Mouse (Mus musculus): ENCODE measurements around the gene Rft1.

Gene Rft1

DNA sequence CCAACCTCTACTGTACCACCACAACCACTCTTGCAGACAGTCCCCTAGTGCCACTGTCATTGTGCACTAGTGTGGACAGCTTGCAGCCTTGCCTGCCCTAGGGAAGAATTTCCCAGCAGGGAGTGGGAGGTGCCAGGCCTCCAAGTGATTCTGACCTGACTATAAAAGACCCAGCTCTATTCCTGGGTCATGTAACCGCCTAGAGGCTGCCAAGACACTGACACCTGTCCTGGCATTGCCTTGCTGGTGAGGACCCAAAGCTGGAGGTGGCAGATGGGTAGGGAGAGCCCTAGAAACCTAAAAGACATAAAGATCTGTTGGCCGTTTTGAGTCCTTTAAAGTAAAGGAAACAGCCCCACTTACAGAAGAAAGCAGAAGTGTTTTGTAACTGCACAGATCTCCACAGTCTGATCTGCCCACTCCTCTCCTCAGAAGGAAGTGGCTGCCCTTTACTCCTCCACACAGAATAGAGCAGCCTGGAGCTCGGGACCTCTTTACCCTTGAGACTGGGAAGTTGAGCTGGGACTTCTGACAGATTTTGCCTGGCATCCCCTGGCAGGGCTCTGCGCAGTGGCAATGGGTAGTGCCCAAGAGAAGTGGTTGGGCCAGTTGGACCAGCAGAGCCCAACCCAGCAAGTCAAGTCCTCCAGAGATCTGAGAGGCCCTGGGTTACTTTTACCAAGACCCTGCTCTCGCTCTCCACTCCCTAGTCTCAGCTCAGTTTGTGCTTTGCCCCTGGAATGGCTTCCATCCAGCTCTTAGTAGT lies 23.2 kb upstream of the Rft1 start:
- DNase-seq (ENCODE audit: low read depth), result no peak

GRCm38 (mm10) chr14:30631834-30632233 lies 22.3 kb upstream of the Rft1 start:
- DNase-seq (ENCODE audit: low read depth), result no peak

- no peak for DNase-seq (ENCODE audit: low read depth)
Measured at GRCm38 (mm10) chr14:30633708-30634107, 20.5 kb upstream of the Rft1 start.

GRCm38 (mm10) chr14:30634418-30634817 lies 19.7 kb upstream of the Rft1 start:
- no peak for DNase-seq (ENCODE audit: low read depth)

DNA sequence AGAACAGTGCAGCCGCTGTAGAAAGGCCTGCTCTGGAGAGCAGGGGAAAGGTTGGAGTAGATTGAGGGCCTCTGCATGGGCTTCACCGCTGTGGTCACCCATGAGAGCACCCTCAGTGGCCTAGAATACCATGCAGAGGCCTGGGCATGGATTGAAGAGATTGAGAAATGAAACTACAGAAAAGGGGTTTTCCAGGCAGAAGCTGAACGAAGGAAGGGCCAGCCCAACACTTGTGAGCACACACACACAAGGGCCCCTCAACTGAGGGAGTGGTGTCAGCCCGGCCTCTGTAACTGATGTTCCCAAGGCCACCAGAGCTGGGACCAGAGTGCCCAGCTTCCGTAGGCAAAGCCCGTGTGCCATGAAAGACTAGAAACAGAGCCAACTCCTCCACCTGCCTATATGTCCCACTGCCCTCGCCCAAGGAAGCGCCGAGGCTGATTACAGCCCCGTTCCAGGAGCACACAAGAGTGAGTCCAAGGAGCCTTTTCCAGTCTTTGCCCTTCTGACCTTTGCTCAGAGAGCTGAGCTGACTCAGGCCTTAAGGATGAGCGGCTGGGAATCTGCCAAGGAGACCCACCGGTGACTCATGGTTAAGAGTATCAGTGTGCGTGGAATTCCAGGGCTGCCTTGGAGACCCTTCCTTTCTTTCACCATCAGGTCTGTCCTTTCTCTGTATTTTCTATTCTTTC lies 18.8 kb upstream of the Rft1 start:
- DNase-seq (ENCODE audit: low read depth), result no peak

- DNase-seq (ENCODE audit: low read depth), result no peak
Measured at GRCm38 (mm10) chr14:30636499-30636898, 17.7 kb upstream of the Rft1 start.

- DNase-seq (ENCODE audit: low read depth), result no peak
Measured at GRCm38 (mm10) chr14:30637087-30637486, 17.1 kb upstream of the Rft1 start.

GRCm38 (mm10) chr14:30638009-30638408 lies 16.2 kb upstream of the Rft1 start:
- DNase-seq (ENCODE audit: low read depth), result no peak

GRCm38 (mm10) chr14:30638686-30639085 lies 15.5 kb upstream of the Rft1 start:
- no peak for DNase-seq (ENCODE audit: low read depth)

- no peak for DNase-seq (ENCODE audit: low read depth)
Measured at GRCm38 (mm10) chr14:30641748-30642147, 12.4 kb upstream of the Rft1 start.

DNA sequence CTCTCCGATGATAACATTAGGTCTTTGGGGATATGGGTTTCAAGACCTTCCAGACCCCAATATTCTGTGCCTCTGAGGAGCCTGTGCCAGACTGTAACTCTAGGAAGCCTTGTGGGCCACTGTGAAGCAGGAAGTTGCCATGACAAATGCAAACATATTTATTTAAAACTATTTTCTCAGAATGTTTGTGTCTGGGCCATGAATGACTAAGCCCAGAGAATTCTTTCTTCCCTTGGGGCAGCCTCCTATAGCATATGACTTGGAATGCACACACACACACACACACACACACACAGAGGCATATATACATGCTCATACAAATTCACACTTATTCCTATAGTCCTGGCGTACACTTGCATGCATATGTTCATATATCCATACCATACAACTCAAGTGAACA lies 10.1 kb upstream of the Rft1 start:
- DNase-seq (ENCODE audit: low read depth), result no peak

DNA sequence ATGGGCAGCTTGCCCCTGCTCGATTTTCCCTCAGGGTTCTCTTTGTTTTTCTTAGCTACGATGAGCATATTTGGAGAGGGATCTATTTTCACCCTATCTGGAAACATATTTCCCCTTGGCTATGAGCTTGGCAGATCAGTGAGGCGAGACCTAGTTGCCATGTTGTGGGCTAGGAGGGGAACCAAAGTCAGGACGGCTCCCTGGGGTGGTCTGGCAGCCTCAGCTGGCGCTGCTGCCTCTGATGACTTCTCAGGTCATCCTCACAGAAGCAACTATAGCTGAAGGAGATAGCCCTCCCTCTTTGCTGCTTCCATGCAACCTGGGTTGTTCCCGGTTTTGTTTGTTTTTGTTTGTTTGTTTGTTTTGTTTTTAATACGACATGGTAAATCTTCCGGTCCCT lies 9.1 kb upstream of the Rft1 start:
- DNase-seq (ENCODE audit: low read depth), result no peak

DNA sequence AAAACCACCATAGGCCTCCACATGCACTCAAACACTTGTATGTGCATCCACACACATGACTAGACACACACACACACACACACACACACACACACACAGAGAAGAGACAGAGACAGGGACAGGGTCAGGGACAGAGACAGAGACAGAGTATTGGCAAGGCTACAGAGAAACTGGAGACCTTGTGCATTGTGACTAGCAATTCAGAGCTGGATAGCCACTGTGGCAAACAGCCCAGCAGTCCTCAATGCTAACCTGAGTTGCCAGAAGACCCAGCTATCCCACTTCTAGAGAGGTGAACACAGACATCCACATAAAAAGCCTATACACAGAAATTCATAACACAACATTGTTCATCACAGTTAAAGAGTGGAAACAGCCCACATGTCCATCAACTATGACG lies 7.7 kb upstream of the Rft1 start:
- DNase-seq (ENCODE audit: low read depth), result no peak

GRCm38 (mm10) chr14:30648478-30648877 lies 5.7 kb upstream of the Rft1 start:
- DNase-seq (ENCODE audit: low read depth), result no peak

DNA sequence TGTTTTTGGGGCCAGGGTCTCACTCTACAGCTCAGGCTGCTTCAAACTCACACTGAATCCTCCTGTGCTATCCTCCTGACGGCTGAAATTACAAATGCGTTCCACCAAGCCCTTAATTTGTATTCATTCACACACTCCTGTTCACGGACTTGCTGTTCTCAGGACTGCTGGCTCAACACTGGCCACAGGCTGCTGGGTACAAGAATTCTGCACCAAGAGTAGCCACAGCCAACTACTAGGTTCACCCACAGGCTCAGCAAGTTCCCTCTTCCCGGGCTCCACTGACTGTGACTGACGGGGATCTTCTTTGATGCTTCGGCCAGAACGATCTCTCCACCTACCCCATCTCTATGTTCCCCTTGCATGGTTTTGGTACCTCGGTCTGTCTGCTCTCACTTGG lies 4.4 kb upstream of the Rft1 start:
- no peak for DNase-seq (ENCODE audit: low read depth)

DNA sequence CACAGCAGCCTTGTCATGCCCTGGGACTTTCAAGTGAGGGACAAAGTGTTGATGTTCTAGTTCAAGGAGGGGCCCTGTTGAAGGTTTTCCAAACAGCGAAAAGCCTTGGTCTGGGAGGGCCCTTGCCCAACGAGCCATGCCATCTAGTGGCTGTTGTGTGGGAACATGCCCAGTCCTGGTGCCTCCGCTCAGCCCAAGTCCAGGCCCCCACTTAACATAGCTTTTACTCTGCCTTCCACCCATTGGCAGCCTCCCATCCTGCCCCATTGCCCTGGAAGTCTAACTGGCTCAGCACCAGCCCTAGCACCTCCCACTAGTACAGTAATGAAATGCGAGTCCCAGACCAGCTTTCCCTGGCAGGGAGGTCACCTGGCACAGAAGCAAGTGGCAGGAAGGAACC lies 3.2 kb upstream of the Rft1 start:
- peak; percentile 32 for DNase-seq (ENCODE audit: low read depth)

- DNase-seq (ENCODE audit: low read depth), result no peak
Measured at GRCm38 (mm10) chr14:30654691-30655228, 600 bp downstream of the Rft1 start.

DNA sequence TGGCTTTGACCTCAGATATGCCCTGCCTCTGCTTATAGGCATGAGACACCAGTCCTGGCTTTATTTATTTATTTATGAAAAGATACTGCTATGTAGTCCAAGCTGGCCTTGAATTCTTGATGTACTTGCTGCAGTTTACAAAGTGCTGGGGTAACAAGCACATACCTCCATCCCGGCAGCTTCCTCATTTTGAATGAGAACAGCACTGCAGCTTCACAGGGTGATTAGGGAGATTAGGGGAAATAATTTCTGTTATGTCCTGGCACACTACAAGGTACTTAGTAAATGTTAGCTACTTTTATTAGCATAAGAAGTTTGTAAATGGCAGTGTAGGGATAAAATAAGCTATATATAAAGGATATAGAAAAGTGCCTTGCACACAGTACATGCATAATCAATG lies 1.4 kb downstream of the Rft1 start:
- no peak for DNase-seq (ENCODE audit: low read depth)

- DNase-seq (ENCODE audit: low read depth), result no peak
Measured at GRCm38 (mm10) chr14:30666061-30666460, 11.9 kb downstream of the Rft1 start.

DNA sequence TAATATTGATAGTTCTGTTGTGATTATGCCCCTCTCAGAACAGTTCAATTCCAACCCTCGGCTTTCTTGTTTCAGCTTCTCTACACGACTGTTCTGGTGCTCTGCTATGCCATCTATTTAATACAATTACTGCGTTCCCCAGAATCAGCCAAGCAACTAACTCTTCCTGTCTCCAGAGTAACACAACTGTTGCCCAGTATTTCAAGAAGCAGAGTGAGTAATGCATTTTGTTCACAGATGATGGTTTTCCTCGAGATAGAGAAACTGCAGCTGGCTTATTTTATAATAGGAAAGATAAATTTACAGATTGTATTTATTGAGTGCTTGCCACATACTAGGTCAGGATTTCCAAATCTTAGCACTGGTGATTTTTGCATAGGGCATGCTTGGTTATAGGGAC lies 12.4 kb downstream of the Rft1 start:
- DNase-seq (ENCODE audit: low read depth), result no peak

- no peak for DNase-seq (ENCODE audit: low read depth)
Measured at GRCm38 (mm10) chr14:30670161-30670560, 16.0 kb downstream of the Rft1 start.

DNA sequence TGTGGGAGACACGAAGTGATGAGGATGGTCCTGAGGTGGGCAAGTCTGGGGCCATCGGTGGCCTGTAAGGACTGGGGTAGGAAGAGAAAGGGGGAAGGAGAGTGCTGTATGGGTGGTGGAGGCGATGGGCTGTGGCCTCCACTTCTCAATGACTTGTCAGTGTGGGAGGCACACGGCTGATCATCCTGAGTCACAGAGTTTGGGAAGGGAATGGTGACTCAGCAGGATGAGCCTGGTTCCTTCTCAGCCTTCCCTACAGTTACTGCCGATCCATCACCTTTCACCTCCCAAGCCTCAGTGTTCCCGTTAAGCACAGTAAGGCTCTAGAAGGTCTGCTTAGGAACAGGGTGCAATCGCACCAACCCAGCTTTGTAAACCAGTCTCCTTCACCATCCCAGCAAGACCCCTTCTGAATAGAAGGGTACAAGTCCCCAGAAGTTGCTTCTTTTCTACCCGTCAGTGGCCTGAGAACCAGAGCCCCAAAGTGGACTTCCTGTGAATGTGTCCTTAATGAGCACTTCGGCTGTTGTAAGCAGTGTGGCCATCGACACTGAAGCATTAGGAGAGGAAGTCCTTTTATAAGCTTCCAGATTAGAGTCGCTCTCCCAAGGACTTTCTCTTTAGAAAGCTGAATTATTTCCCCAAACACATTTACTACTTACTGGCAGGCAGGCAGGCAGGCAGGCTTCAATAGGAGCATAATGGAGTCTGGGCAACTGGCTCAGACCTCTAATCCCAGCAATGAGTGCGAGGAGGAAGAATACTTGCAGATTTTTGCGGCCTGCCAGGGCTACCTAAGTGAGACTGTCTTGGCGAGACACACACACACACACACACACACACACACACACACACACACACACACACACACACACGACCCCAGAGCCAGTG lies 17.2 kb downstream of the Rft1 start:
- no peak for DNase-seq (ENCODE audit: low read depth)

GRCm38 (mm10) chr14:30671986-30672312 lies 17.8 kb downstream of the Rft1 start:
- DNase-seq (ENCODE audit: low read depth), result peak; percentile 89

Data from c-Kit-positive CD71-negative TER-119-negative erythroid progenitor cells, embryonic 14.5 days (primary cell).